Mouse (Mus musculus): ENCODE data around the gene Gm3043. TPM values are rescaled to one million over a fixed set of nuclear protein-coding genes. Genes with fewer than 3 reads are reported as not detected.
"Not testable (repeated sequence)": the region's sequence is repeated elsewhere in the genome, so short reads cannot be mapped to it uniquely, and the experiment has no call there.

The Gm3043 gene
- not detected in 2 replicates for total RNA-seq (2015; ENCODE audit: low replicate concordance)
- total RNA-seq (2017; ENCODE audit: low replicate concordance), result not detected in 2 replicates

GRCm38 (mm10) chr14:3688483-3688882, at the start of gene Gm3043:
TSS of gene Gm3043 (plus strand) at chr14:3688783.
- not testable (repeated sequence) for ATAC-seq (replicated peaks; ENCODE audit: low FRiP score, poor library complexity, severe bottlenecking)

- ATAC-seq (replicated peaks; ENCODE audit: low FRiP score, poor library complexity, severe bottlenecking), result not testable (repeated sequence)
Measured at GRCm38 (mm10) chr14:3651730-3652129, 36.9 kb upstream of the Gm3043 start, which contains the start of gene Gm3020. TSS of gene Gm3020 (plus strand) at chr14:3652030.

Other genes with a start within 250 kb of the Gm3043 start
- gene Gm10408, start 239.4 kb upstream of the Gm3043 start, total RNA-seq (2015; ENCODE audit: low replicate concordance), result not detected in 2 replicates
- gene Gm10408, start 239.4 kb upstream of the Gm3043 start, total RNA-seq (2017; ENCODE audit: low replicate concordance), result not detected in 2 replicates
- not detected in 2 replicates for gene Gm3012, start 54.3 kb upstream of the Gm3043 start, total RNA-seq (2015; ENCODE audit: low replicate concordance)
- not detected in 2 replicates for gene Gm3012, start 54.3 kb upstream of the Gm3043 start, total RNA-seq (2017; ENCODE audit: low replicate concordance)
- not detected in 2 replicates for gene Gm3020, start 36.8 kb upstream of the Gm3043 start, total RNA-seq (2015; ENCODE audit: low replicate concordance)
- gene Gm3020, start 36.8 kb upstream of the Gm3043 start, total RNA-seq (2017; ENCODE audit: low replicate concordance), result not detected in 2 replicates
- gene Gm3002, start 121.3 kb downstream of the Gm3043 start, total RNA-seq (2015; ENCODE audit: low replicate concordance), result not detected in 2 replicates
- gene Gm3002, start 121.3 kb downstream of the Gm3043 start, total RNA-seq (2017; ENCODE audit: low replicate concordance), result not detected in 2 replicates
- gene Gm3033, start 157.5 kb downstream of the Gm3043 start, total RNA-seq (2015; ENCODE audit: low replicate concordance), result not detected in 2 replicates
- gene Gm3033, start 157.5 kb downstream of the Gm3043 start, total RNA-seq (2017; ENCODE audit: low replicate concordance), result not detected in 2 replicates
- not detected in 2 replicates for gene Gm2916, start 195.4 kb downstream of the Gm3043 start, total RNA-seq (2015; ENCODE audit: low replicate concordance)
- not detected in 2 replicates for gene Gm2916, start 195.4 kb downstream of the Gm3043 start, total RNA-seq (2017; ENCODE audit: low replicate concordance)
- gene Gm3029, start 243.0 kb downstream of the Gm3043 start, total RNA-seq (2015; ENCODE audit: low replicate concordance), result not detected in 2 replicates
- not detected in 2 replicates for gene Gm3029, start 243.0 kb downstream of the Gm3043 start, total RNA-seq (2017; ENCODE audit: low replicate concordance)